Mouse (Mus musculus) hindbrain, embryonic 13.5 days (tissue): Measurements from ENCODE around the gene Eif3k. TPM values are rescaled to one million over a fixed set of nuclear protein-coding genes. Genes with fewer than 3 reads are reported as not detected.

Source experiments
- ATAC-seq: fragments of 200-750 bp; cut with Nextera tagmentation; 2 replicates; pipeline ENCODE4 v1.8.0; 2017; ENCODE audit warnings: moderate TSS enrichment; ENCODE audit not compliant: low FRiP score
- H3K27ac ChIP-seq: fragments of 300-500 bp; sonication (generic); 2 replicates; pipeline ENCODE4 v1.5.1; 2015; ENCODE audit warnings: inconsistent platforms, mild to moderate bottlenecking, moderate library complexity
- H3K27me3 ChIP-seq: fragments of 300-500 bp; sonication (generic); 2 replicates; pipeline ENCODE4 v1.6.1; 2015; ENCODE audit warnings: mild to moderate bottlenecking, inconsistent platforms
- H3K36me3 ChIP-seq: fragments of 300-500 bp; sonication (generic); 2 replicates; pipeline ENCODE4 v1.6.1; 2015; ENCODE audit warnings: mild to moderate bottlenecking, inconsistent platforms
- H3K4me1 ChIP-seq: fragments of 300-500 bp; sonication (generic); replicated peaks from 2 replicates; pipeline ENCODE4 v1.6.1; 2015; ENCODE audit warnings: inconsistent platforms
- H3K4me2 ChIP-seq: fragments of 300-500 bp; sonication (generic); 2 replicates; pipeline ENCODE4 v1.6.1; 2015; ENCODE audit warnings: inconsistent platforms, mild to moderate bottlenecking, moderate library complexity
- H3K4me3 ChIP-seq: fragments of 300-500 bp; sonication (generic); 2 replicates; pipeline ENCODE4 v1.5.1; 2015; ENCODE audit warnings: mild to moderate bottlenecking, inconsistent platforms
- H3K9ac ChIP-seq: fragments of 300-500 bp; sonication (generic); 2 replicates; pipeline ENCODE4 v1.6.1; 2015; ENCODE audit warnings: mild to moderate bottlenecking, inconsistent platforms
- H3K9me3 ChIP-seq: fragments of 300-500 bp; sonication (generic); 2 replicates; pipeline ENCODE4 v1.6.1; 2016; ENCODE audit warnings: inconsistent platforms
- WGBS: fragments of 180-500 bp; shearing (Covaris S2); methylation state at CpG from one replicate; pipeline ENCODE4 v1.1.7; 2015; 5-methylcytosine and 5-hydroxymethylcytosine counted together
- polyA plus RNA-seq: library from polyadenylated mRNA; unstranded; fragments of >200 nt; fragmentation: Nextera tagmentation; extraction: Ambion mirVana; gene quantifications from 2 replicates; pipeline ENCODE4 v1.2.1, GENCODE M21; 2015

The Eif3k gene
- polyA plus RNA-seq, 1 experiment from 2014 or later, result 315 TPM

GRCm38 (mm10) chr7:28924802-28925201, 56.9 kb downstream of the Eif3k start:
- peaks cover 68% of the 10 kb centered on the region for H3K4me1 ChIP-seq
- no peak overlapping the region for H3K4me2 ChIP-seq
- H3K27ac ChIP-seq, result peak overlapping the region; percentile 76; the same call in 1 of the 2 replicates
- H3K9me3 ChIP-seq, result no peaks in the 10 kb centered on the region
- no peak overlapping the region for H3K4me3 ChIP-seq
- 0 out of 2 replicates have a peak, but pooled peaks cover 5% of the 10 kb centered on the region for H3K36me3 ChIP-seq
- no peaks in the 10 kb centered on the region for H3K27me3 ChIP-seq
- no peak for ATAC-seq
- WGBS, result 79% methylated on average over 3 of the region's 3 CpGs
- no peak overlapping the region for H3K9ac ChIP-seq

- H3K4me2 ChIP-seq, result no peak overlapping the region
- peak; percentile 11; the same call in 1 of the 2 replicates for ATAC-seq
These were observed 57.8 kb downstream of the Eif3k start for GRCm38 (mm10) chr7:28923865-28924291.

GRCm38 (mm10) chr7:28922606-28923005, 59.1 kb downstream of the Eif3k start:
- Histone ChIP-seq H3K4me1 (peaks cover 79% of the 10 kb centered on the region), H3K4me2 (no peak overlapping the region), H3K4me3 (no peak overlapping the region), H3K36me3 (peaks cover 16% of the 10 kb centered on the region), H3K27ac (peak overlapping the region; percentile 76), H3K27me3 (no peaks in the 10 kb centered on the region), H3K9me3 (no peaks in the 10 kb centered on the region), H3K9ac (0 out of 2 replicates have a peak overlapping the region, but pooled peaks have one; percentile 40)
- no peak for ATAC-seq
- WGBS, result 63% methylated on average over 4 of the region's 4 CpGs

More at GRCm38 (mm10) chr7:28923865-28924291, 57.8 kb downstream of the Eif3k start:
- no peaks in the 10 kb centered on the region for H3K9me3 ChIP-seq
- H3K36me3 ChIP-seq, result 0 out of 2 replicates have a peak, but pooled peaks cover 5% of the 10 kb centered on the region
- H3K9ac ChIP-seq, result peak overlapping the region; percentile 40; the same call in 1 of the 2 replicates
- 1% methylated on average over 4 of the region's 4 CpGs for WGBS
- no peaks in the 10 kb centered on the region for H3K27me3 ChIP-seq
- H3K27ac ChIP-seq, result peak overlapping the region; percentile 76
- H3K4me1 ChIP-seq, result peaks cover 70% of the 10 kb centered on the region
- H3K4me3 ChIP-seq, result no peak overlapping the region

GRCm38 (mm10) chr7:28921722-28922465, 59.8 kb downstream of the Eif3k start:
- Histone ChIP-seq H3K27ac (peak overlapping the region; percentile 76), H3K4me1 (peaks cover 84% of the 10 kb centered on the region), H3K9ac (0 out of 2 replicates have a peak overlapping the region, but pooled peaks have one; percentile 10), H3K4me3 (no peak overlapping the region), H3K36me3 (peaks cover 22% of the 10 kb centered on the region), H3K27me3 (no peaks in the 10 kb centered on the region), H3K9me3 (no peaks in the 10 kb centered on the region), H3K4me2 (no peak overlapping the region)
- ATAC-seq, result no peak
- WGBS, result 80% methylated on average over 8 of the region's 8 CpGs

Other genes starting within 250 kb of the Eif3k start
- 108 and 114 TPM in 2 replicates for gene Mrps12, start 240.0 kb downstream of the Eif3k start, polyA plus RNA-seq
- 20.6 and 22.6 TPM in 2 replicates for gene Sars2, start 239.9 kb downstream of the Eif3k start, polyA plus RNA-seq
- gene Ccer2, start 225.7 kb downstream of the Eif3k start, polyA plus RNA-seq, result 3.1 and 3.6 TPM in 2 replicates
- gene Sirt2, start 215.1 kb downstream of the Eif3k start, polyA plus RNA-seq, result 105 and 111 TPM in 2 replicates
- 58.6 and 59.5 TPM in 2 replicates for gene Nfkbib, start 214.4 kb downstream of the Eif3k start, polyA plus RNA-seq
- gene Rinl, start 192.9 kb downstream of the Eif3k start, polyA plus RNA-seq, result 2.7 and 2.8 TPM in 2 replicates
- 200 and 202 TPM in 2 replicates for gene Hnrnpl, start 173.3 kb downstream of the Eif3k start, polyA plus RNA-seq
- 81.8 and 87.5 TPM in 2 replicates for gene Ech1, start 156.6 kb downstream of the Eif3k start, polyA plus RNA-seq
- 5.6 and 6.3 TPM in 2 replicates for gene Lgals4, start 148.0 kb downstream of the Eif3k start, polyA plus RNA-seq
- gene Lgals7, start 118.0 kb downstream of the Eif3k start, polyA plus RNA-seq, result 6.4 and 7.4 TPM in 2 replicates
- gene Capn12, start 100.4 kb downstream of the Eif3k start, polyA plus RNA-seq, result 0.38 and 0.43 TPM in 2 replicates
- gene Actn4, start 19.5 kb downstream of the Eif3k start, polyA plus RNA-seq, result 136 and 138 TPM in 2 replicates
- gene Map4k1, start 186 bp upstream of the Eif3k start, polyA plus RNA-seq, result 4.1 and 6.4 TPM in 2 replicates
- 8.5 and 9.8 TPM in 2 replicates for gene Ryr1, start 143.3 kb upstream of the Eif3k start, polyA plus RNA-seq
- gene Rasgrp4, start 153.0 kb upstream of the Eif3k start, polyA plus RNA-seq, result 0.48 and 0.68 TPM in 2 replicates
- 24.7 and 24.8 TPM in 2 replicates for gene Fam98c, start 174.4 kb upstream of the Eif3k start, polyA plus RNA-seq
- gene Ggn, start 188.3 kb upstream of the Eif3k start, polyA plus RNA-seq, result 0.49 and 0.65 TPM in 2 replicates
- gene Spred3, start 188.5 kb upstream of the Eif3k start, polyA plus RNA-seq, result 7.1 and 8.2 TPM in 2 replicates
- gene Psmd8, start 198.8 kb upstream of the Eif3k start, polyA plus RNA-seq, result 303 and 305 TPM in 2 replicates
- gene Catsperg1, start 232.2 kb upstream of the Eif3k start, polyA plus RNA-seq, result 2.0 and 3.6 TPM in 2 replicates